Mouse (Mus musculus) erythroblast, embryonic 14.5 days (primary cell): Measurements from ENCODE around the gene Ryr2.

Source experiments
- GATA1 ChIP-seq: IDR thresholded peaks from 2 replicates; pipeline ENCODE4 v1.6.1; 2012; ENCODE audit warnings: low read length, inconsistent platforms, mixed read lengths
- TAL1 ChIP-seq: IDR thresholded peaks from 3 replicates; pipeline ENCODE4 v1.6.1; 2012; ENCODE audit warnings: low read length, inconsistent platforms, mixed read lengths

DNA sequence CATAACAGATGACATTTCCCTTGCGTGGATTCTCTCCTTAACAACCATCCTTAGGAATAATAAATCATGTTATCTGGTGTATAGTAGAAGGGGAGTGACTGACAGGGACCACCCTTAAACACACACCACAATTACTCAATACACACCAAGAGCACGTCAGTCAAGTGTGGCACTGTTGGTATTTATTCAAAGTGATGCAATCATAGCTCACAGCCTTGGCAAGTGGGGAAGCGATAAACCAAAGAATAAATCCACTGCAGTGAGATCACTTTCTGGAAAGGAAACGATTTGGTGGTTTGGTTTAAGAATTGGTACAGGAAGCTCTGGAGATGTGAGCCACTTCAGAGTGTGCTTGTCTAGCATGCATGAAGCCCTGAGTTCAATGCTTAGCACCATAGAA is 119.2 kb downstream of the Ryr2 start:
- TF ChIP-seq TAL1 (no peak), GATA1 (no peak)
